Mouse (Mus musculus): ENCODE measurements around the gene Calhm4.
"Not testable (repeated sequence)": the region's sequence is repeated elsewhere in the genome, so short reads cannot be mapped to it uniquely, and the experiment has no call there.

DNA sequence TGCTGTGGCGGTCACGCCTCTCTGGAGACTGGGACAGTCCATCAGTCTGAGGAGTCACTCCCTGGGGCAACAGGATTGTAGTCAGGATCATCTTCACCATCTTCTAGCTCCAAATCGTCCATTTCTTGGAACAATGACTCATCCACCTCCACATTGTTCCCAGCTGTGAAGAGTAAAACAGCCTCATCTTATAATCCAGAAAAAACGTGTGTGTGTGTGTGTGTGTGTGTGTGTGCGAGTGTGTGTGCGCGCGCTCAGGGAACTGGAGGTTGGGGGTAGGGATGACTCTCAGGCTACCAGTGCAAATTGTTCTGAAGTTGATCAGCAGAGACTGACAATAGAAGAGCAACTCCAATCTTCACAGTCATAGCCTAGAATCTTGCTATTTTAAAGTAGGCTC lies 47.4 kb downstream of the Calhm4 start:
- TF ChIP-seq CTCF (IDR thresholded peaks at IDR 0.05; ENCODE audit: control insufficient read depth, insufficient read depth, insufficient replicate concordance, low read depth, low read length); POLR2A (IDR thresholded peaks at IDR 0.05; ENCODE audit: control insufficient read depth, low read depth, low read length): not testable (repeated sequence)

Data from testis, adult 2 months (tissue).